Mouse (Mus musculus): ENCODE measurements around the gene Ros1.

Ros1 gene

GRCm38 (mm10) chr10:52022413-52023212 is 172.4 kb downstream of the Ros1 start, which contains the start of gene Vgll2:
Gene Vgll2 (plus strand): TSS chr10:52022502.
- no peak for DNase-seq (ENCODE audit: low spot score)

GRCm38 (mm10) chr10:52021736-52022394 is 173.2 kb downstream of the Ros1 start:
- DNase-seq (ENCODE audit: low spot score) = no peak

- no peak for DNase-seq (ENCODE audit: low spot score)
Measured at GRCm38 (mm10) chr10:52021231-52021630, 173.8 kb downstream of the Ros1 start.

GRCm38 (mm10) chr10:52018471-52018870 is 176.6 kb downstream of the Ros1 start:
- no peak for DNase-seq (ENCODE audit: low spot score)

Measured in T-cell, adult 2 months (primary cell).